8 mouse cellular contexts compared by ENCODE assay signal in the genomic region with DNA sequence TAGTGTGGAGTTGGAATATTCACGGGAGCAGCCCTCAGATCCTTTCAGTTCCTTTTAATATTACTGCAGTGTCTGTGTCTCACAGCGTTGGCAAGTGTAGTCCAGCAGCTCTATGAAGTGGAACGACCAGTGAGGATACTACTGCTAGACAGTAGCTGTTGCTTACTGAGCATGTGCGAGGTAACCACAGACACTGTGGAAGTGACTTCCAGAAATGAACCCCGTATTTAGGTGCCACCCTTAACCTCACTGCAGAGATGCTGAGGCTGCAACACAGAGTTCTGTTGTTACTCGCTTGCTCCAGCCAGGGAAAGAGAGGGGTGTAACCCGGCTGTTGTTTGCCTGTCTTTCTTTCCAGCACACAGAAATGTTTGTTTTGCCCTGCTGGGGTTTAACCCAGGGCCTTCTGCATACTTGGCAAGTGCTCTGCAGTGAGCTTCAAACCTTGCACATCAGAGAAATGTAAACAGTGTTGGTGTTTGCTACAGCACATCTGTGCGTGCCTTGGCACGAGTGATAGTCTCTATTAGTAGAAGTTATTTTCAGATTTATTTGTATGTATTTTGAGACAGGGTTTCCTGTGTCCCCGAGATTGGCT. TPM values are rescaled to one million over a fixed set of nuclear protein-coding genes. Genes with fewer than 3 reads are reported as not detected.
A peak's percentile ranks its signal among the peaks of the same experiment; 100 is the strongest.
DNase-seq lines count a peak whose midpoint lies in the region; ATAC-seq and TF ChIP-seq lines count a peak whose summit lies in the region.
"Had no signal": no experiment of that assay in that cellular context is flagged by ENCODE, and none has a peak within 500 bp of the region (broad histone marks: within the 10 kb centered on the region; RNA-seq: fewer than 3 reads in every experiment).

Gene Trmt13, minus strand, starts transcription at position 293 of the 598 bp plus-strand sequence.

- TF ChIP-seq CTCF in thymus, adult 2 months (IDR thresholded peaks at IDR 0.05; ENCODE audit: borderline replicate concordance, control insufficient read depth, extremely low read depth, insufficient read depth, low read length, poor library complexity) = no peak

- DNase-seq in thymus, adult 2 months = no peak
- no peak for DNase-seq in thymus, adult 18-20 months
- DNase-seq in embryonic facial prominence, embryonic 11.5 days (ENCODE audit: low spot score) = no peak
- DNase-seq in intestine, embryonic 14.5 days (ENCODE audit: low spot score) = no peak
- DNase-seq in kidney, adult 9 months = no peak

- no peak within 1 kb of the TSS for H3K27ac ChIP-seq in thymus, adult 2 months (ENCODE audit: control insufficient read depth, insufficient read depth, low read length)
- H3K27ac ChIP-seq in embryonic facial prominence, embryonic 11.5 days (replicated peaks; ENCODE audit: low read depth, low read length) = no peak within 1 kb of the TSS
- H3K27ac ChIP-seq in intestine, embryonic 14.5 days (ENCODE audit: low read depth) = no peak within 1 kb of the TSS
- H3K27ac ChIP-seq in liver, embryonic 12.5 days = no peak within 1 kb of the TSS
- H3K27ac ChIP-seq in neural tube, embryonic 13.5 days (replicated peaks) = no peak within 1 kb of the TSS

- no peak within 1 kb of the TSS for H3K9ac ChIP-seq in embryonic facial prominence, embryonic 11.5 days (replicated peaks; ENCODE audit: low read length)
- no peak within 1 kb of the TSS for H3K9ac ChIP-seq in intestine, embryonic 14.5 days (ENCODE audit: low read length)
- H3K9ac ChIP-seq in liver, embryonic 12.5 days = no peak within 1 kb of the TSS
- H3K9ac ChIP-seq in neural tube, embryonic 13.5 days = no peak within 1 kb of the TSS

- no peaks in the 10 kb centered on the region for H3K9me3 ChIP-seq in embryonic facial prominence, embryonic 11.5 days (replicated peaks; ENCODE audit: control insufficient read depth, low read length)
- no peaks in the 10 kb centered on the region for H3K9me3 ChIP-seq in intestine, embryonic 14.5 days (ENCODE audit: control insufficient read depth, low read length)
- H3K9me3 ChIP-seq in liver, embryonic 12.5 days (replicated peaks) = no peaks in the 10 kb centered on the region
- H3K9me3 ChIP-seq in neural tube, embryonic 13.5 days = no peaks in the 10 kb centered on the region

- H3K4me3 ChIP-seq in thymus, adult 2 months (ENCODE audit: control insufficient read depth, insufficient read depth, low read length) = no peak within 1 kb of the TSS
- no peak within 1 kb of the TSS for H3K4me3 ChIP-seq in embryonic facial prominence, embryonic 11.5 days (ENCODE audit: low read depth, low read length)
- H3K4me3 ChIP-seq in intestine, embryonic 14.5 days (ENCODE audit: low read depth, low read length) = no peak within 1 kb of the TSS
- no peak within 1 kb of the TSS for H3K4me3 ChIP-seq in liver, embryonic 12.5 days
- H3K4me3 ChIP-seq in neural tube, embryonic 13.5 days = no peak within 1 kb of the TSS
- H3K4me3 ChIP-seq: erythroblast, embryonic 14.5 days had no signal

- TF ChIP-seq POLR2A in thymus, adult 2 months (IDR thresholded peaks at IDR 0.05; ENCODE audit: control insufficient read depth, extremely low read depth, insufficient read depth, low read length, poor library complexity) = no peak

- H3K4me1 ChIP-seq in thymus, adult 2 months (replicated peaks; ENCODE audit: control insufficient read depth, insufficient read depth, low read length) = no peaks in the 10 kb centered on the region
- no peaks in the 10 kb centered on the region for H3K4me1 ChIP-seq in embryonic facial prominence, embryonic 11.5 days (ENCODE audit: control insufficient read depth, insufficient read depth, low read length)
- no peaks in the 10 kb centered on the region for H3K4me1 ChIP-seq in intestine, embryonic 14.5 days (replicated peaks; ENCODE audit: control insufficient read depth, insufficient read depth, low read length)
- peaks cover 25% of the 10 kb centered on the region for H3K4me1 ChIP-seq in liver, embryonic 12.5 days
- H3K4me1 ChIP-seq in neural tube, embryonic 13.5 days (replicated peaks) = no peaks in the 10 kb centered on the region

- peaks cover 40% of the 10 kb centered on the region for H3K36me3 ChIP-seq in thymus, adult 2 months (ENCODE audit: control insufficient read depth, insufficient read depth, low read length)
- H3K36me3 ChIP-seq in embryonic facial prominence, embryonic 11.5 days (replicated peaks; ENCODE audit: control insufficient read depth, insufficient read depth, low read depth, low read length) = no peaks in the 10 kb centered on the region; the same call in 1 of the 2 replicates
- H3K36me3 ChIP-seq in intestine, embryonic 14.5 days (ENCODE audit: control insufficient read depth, insufficient read depth, low read length) = peaks cover 58% of the 10 kb centered on the region
- H3K36me3 ChIP-seq in liver, embryonic 12.5 days = peaks cover 79% of the 10 kb centered on the region
- H3K36me3 ChIP-seq in neural tube, embryonic 13.5 days = peaks cover 58% of the 10 kb centered on the region

- no peaks in the 10 kb centered on the region for H3K27me3 ChIP-seq in thymus, adult 2 months (ENCODE audit: control insufficient read depth, insufficient read depth, low read length)
- no peaks in the 10 kb centered on the region for H3K27me3 ChIP-seq in embryonic facial prominence, embryonic 11.5 days (ENCODE audit: control insufficient read depth, insufficient read depth, low read length)
- no peaks in the 10 kb centered on the region for H3K27me3 ChIP-seq in intestine, embryonic 14.5 days (replicated peaks; ENCODE audit: control insufficient read depth, insufficient read depth, low read length)
- no peaks in the 10 kb centered on the region for H3K27me3 ChIP-seq in liver, embryonic 12.5 days (replicated peaks)
- no peaks in the 10 kb centered on the region for H3K27me3 ChIP-seq in neural tube, embryonic 13.5 days

- H3K4me2 ChIP-seq in embryonic facial prominence, embryonic 11.5 days (ENCODE audit: low read depth, low read length) = no peak within 1 kb of the TSS
- H3K4me2 ChIP-seq in intestine, embryonic 14.5 days (ENCODE audit: low read length) = no peak within 1 kb of the TSS
- no peak within 1 kb of the TSS for H3K4me2 ChIP-seq in liver, embryonic 12.5 days
- no peak within 1 kb of the TSS for H3K4me2 ChIP-seq in neural tube, embryonic 13.5 days

- 88% methylated on average over 10 of the region's 10 CpGs for WGBS in thymus, adult 2 months
- 81% methylated on average over 10 of the region's 10 CpGs for WGBS in embryonic facial prominence, embryonic 11.5 days
- WGBS in intestine, embryonic 14.5 days = 71% methylated on average over 10 of the region's 10 CpGs
- 82% methylated on average over 10 of the region's 10 CpGs for WGBS in liver, embryonic 12.5 days (ENCODE audit: insufficient replicate concordance)
- WGBS in neural tube, embryonic 13.5 days = 85% methylated on average over 10 of the region's 10 CpGs

- no peak for ATAC-seq in embryonic facial prominence, embryonic 11.5 days (replicated peaks; ENCODE audit: insufficient number of reproducible peaks, low FRiP score, low TSS enrichment, low read depth)
- no peak for ATAC-seq in intestine, embryonic 14.5 days (replicated peaks; ENCODE audit: low FRiP score, low TSS enrichment, low read depth)
- ATAC-seq in liver, embryonic 12.5 days = peak; percentile 56; the same call in 1 of the 2 replicates
- no peak for ATAC-seq in neural tube, embryonic 13.5 days (ENCODE audit: low read depth)

RNA-seq across cellular contexts. Expression of gene Trmt13, which starts in this region (rescaled TPM):
- polyA plus RNA-seq in thymus, adult 2 months (2012; rRNA removed) = 10.7 and 12.9 TPM in 2 replicates
- polyA plus RNA-seq in embryonic facial prominence, embryonic 11.5 days (2014; fragmentation: Nextera tagmentation; extraction: Ambion mirVana) = 18.3 and 25.4 TPM in 2 replicates
- 29.0 and 33.4 TPM in 2 replicates for polyA plus RNA-seq in intestine, embryonic 14.5 days (2014; fragmentation: Nextera tagmentation; extraction: Ambion mirVana)
- 13.1 and 13.6 TPM in 2 replicates for polyA plus RNA-seq in liver, embryonic 12.5 days (2016; fragmentation: Nextera tagmentation; extraction: Ambion mirVana)
- 26.9 and 28.6 TPM in 2 replicates for polyA plus RNA-seq in neural tube, embryonic 13.5 days (2015; fragmentation: Nextera tagmentation; extraction: Ambion mirVana)
